Mouse (Mus musculus): ENCODE measurements around the gene Irf3. TPM values are rescaled to one million over a fixed set of nuclear protein-coding genes. Genes with fewer than 3 reads are reported as not detected.

The Irf3 gene
- 44.2 and 87.0 TPM in 2 replicates for polyA plus RNA-seq (2012; ENCODE audit: insufficient read depth, low replicate concordance)

DNA sequence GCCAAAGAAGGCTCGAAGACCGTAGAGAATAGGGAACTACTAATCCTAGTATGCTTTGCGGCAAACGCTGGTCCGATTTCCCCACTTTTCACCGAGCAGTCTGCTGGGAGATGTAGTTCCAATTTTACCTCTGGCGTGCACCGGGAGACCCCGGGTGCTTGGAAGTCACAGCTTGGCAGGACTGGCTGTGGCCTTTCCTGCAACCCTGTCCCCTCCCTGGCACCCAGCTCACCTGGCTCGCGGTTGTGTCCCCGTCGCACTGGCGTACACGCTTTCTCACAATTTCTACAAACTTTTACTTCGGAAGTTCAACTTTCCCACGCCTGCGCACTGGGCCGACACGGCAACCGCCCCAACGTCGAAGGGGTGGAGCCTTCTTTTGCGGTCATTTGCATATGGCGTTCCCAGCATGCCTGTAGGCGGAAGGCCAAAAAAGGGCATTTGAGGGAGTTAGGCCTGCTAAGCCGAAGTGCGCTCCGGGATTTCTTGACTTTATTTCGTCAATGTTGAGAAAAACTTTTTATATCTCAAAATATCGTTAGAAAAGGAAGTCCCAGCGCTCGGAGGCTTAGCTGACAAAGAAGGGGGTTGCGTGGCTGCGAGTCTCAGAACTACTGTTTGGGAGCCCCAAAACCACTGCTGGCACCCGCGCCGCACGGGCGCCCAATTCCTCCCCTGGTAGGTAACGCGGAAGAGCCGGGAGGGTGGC lies at the start of gene Irf3:
Gene Irf3, plus strand, starts transcription at position 418 of the 709 bp plus-strand sequence.
- TF ChIP-seq FLI1 (IDR thresholded peaks at IDR 0.05; ENCODE audit: low read length), result no peak
- no peak for TF ChIP-seq GATA1 (IDR thresholded peaks at IDR 0.05; ENCODE audit: borderline replicate concordance, low read length)
- Histone ChIP-seq H3K9me3 (no peaks in the 10 kb centered on the region), H3K4me3 (replicated peaks) (peak within 1 kb of the TSS; percentile 99), H3K4me1 (peaks cover 73% of the 10 kb centered on the region), H3K36me3 (replicated peaks; ENCODE audit: low read length) (peaks cover 74% of the 10 kb centered on the region), H3K27me3 (replicated peaks) (no peaks in the 10 kb centered on the region)

DNA sequence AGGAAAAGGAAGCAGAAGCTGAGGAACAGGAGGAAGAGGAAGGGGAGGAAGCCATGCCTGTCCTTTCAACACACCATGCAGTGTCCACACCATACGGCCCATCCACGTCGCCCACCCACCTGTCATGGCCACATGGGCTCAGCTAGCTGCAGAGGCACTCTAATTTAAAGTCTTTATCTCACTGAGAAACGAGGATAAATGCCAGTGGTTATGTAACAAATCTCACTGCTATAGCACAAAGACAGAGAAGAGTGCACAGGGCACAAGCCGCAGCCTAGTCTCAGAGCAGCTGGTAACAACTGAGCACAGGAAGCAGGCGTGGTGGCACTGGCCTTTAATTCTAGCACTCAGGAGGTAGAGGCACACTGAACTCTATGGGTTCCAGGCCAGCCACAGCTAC lies 47.5 kb upstream of the Irf3 start:
- H3K4me3 ChIP-seq (replicated peaks), result peak overlapping the region; percentile 33
- H3K36me3 ChIP-seq (replicated peaks; ENCODE audit: low read length), result no peaks in the 10 kb centered on the region
- no peaks in the 10 kb centered on the region for H3K9me3 ChIP-seq
- peaks cover 27% of the 10 kb centered on the region for H3K4me1 ChIP-seq
- TF ChIP-seq GATA1 (IDR thresholded peaks at IDR 0.05; ENCODE audit: borderline replicate concordance, low read length) (no peak), FLI1 (IDR thresholded peaks at IDR 0.05; ENCODE audit: low read length) (no peak)
- H3K27me3 ChIP-seq (replicated peaks), result peaks cover 75% of the 10 kb centered on the region

DNA sequence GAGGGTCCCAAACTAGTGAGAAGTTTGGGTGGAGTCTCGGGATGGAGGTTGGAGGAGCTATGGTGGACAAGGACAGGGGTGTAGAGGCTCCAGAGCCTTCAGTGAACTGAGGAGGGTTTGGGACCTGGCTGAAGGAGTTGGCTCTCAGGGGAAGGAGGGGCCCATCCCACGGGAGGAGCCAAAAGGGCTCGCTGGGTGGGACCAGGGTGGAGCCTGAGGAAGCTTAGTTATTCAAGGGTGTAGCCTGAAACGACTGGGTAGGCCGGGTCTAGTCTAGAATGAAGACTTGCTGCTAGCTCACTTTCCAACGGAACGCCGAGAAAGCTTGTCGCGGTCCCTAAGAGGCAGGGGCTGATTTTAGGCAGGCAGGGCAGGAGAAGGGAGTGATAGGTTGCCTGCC lies 45.5 kb upstream of the Irf3 start:
- H3K27me3 ChIP-seq (replicated peaks), result peaks cover 71% of the 10 kb centered on the region
- H3K4me3 ChIP-seq (replicated peaks), result peak overlapping the region; percentile 93
- TF ChIP-seq GATA1 (IDR thresholded peaks at IDR 0.05; ENCODE audit: borderline replicate concordance, low read length) (no peak), FLI1 (IDR thresholded peaks at IDR 0.05; ENCODE audit: low read length) (no peak)
- peaks cover 30% of the 10 kb centered on the region for H3K4me1 ChIP-seq
- no peaks in the 10 kb centered on the region for H3K36me3 ChIP-seq (replicated peaks; ENCODE audit: low read length)
- H3K9me3 ChIP-seq, result no peaks in the 10 kb centered on the region

DNA sequence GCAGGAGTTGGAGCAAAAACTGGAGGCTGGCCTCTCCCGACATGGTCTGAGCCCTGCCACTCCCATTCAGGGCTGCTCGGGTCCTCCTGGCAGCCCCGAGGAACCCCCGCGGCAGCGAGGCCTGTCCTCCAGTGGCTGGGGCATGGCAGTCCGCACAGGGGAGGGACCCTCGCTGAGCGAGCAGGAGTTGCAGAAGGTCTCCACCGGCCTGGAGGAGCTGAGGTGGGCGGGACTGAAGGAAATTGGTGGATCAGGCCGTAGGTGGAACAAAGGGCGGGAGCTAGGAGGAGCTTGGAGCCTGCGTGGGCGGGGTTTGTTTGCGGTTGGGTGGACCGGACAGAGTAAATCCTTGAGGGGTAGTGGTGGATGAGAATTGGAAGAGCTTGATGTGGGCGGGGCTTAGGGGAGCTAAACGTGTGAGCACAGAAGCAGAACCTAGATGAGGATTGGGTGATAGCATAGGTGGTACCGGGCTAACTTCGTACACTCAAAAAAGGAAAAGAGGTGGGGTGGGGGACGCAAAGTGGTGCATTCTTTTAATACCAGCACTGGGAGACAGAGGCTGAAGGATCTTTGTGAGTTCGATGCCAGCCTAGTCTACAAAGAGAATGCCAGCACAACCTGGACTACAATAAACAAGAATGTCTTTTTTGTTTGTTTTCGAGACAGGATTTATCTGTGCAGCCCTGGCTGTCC lies 44.7 kb upstream of the Irf3 start:
- peaks cover 66% of the 10 kb centered on the region for H3K27me3 ChIP-seq (replicated peaks)
- H3K9me3 ChIP-seq, result no peaks in the 10 kb centered on the region
- TF ChIP-seq GATA1 (IDR thresholded peaks at IDR 0.05; ENCODE audit: borderline replicate concordance, low read length), result no peak
- TF ChIP-seq FLI1 (IDR thresholded peaks at IDR 0.05; ENCODE audit: low read length), result no peak
- peaks cover 34% of the 10 kb centered on the region for H3K4me1 ChIP-seq
- H3K4me3 ChIP-seq (replicated peaks), result peak overlapping the region; percentile 93
- no peaks in the 10 kb centered on the region for H3K36me3 ChIP-seq (replicated peaks; ENCODE audit: low read length)

DNA sequence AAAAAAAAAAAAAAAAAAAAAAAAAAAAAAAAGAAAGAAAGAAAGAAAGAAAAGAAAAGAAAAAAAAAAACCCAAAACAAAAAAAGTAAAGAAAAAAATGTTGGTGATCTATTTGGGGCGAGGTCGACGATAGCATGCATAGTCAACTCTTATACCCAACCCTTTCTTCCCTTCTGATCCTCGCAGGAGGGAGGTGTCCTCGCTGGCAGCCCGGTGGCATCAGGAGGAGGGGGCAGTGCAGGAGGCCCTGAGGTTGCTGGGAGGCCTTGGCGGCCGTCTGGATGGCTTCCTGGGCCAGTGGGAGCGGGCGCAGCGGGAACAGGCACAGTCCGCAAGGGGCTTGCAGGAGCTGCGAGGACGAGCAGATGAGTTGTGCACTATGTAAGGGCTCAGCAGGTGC lies 43.9 kb upstream of the Irf3 start:
- no peaks in the 10 kb centered on the region for H3K36me3 ChIP-seq (replicated peaks; ENCODE audit: low read length)
- peaks cover 42% of the 10 kb centered on the region for H3K4me1 ChIP-seq
- TF ChIP-seq FLI1 (IDR thresholded peaks at IDR 0.05; ENCODE audit: low read length) (no peak), GATA1 (IDR thresholded peaks at IDR 0.05; ENCODE audit: borderline replicate concordance, low read length) (no peak)
- H3K9me3 ChIP-seq, result no peaks in the 10 kb centered on the region
- H3K4me3 ChIP-seq (replicated peaks), result no peak overlapping the region
- H3K27me3 ChIP-seq (replicated peaks), result peaks cover 58% of the 10 kb centered on the region

DNA sequence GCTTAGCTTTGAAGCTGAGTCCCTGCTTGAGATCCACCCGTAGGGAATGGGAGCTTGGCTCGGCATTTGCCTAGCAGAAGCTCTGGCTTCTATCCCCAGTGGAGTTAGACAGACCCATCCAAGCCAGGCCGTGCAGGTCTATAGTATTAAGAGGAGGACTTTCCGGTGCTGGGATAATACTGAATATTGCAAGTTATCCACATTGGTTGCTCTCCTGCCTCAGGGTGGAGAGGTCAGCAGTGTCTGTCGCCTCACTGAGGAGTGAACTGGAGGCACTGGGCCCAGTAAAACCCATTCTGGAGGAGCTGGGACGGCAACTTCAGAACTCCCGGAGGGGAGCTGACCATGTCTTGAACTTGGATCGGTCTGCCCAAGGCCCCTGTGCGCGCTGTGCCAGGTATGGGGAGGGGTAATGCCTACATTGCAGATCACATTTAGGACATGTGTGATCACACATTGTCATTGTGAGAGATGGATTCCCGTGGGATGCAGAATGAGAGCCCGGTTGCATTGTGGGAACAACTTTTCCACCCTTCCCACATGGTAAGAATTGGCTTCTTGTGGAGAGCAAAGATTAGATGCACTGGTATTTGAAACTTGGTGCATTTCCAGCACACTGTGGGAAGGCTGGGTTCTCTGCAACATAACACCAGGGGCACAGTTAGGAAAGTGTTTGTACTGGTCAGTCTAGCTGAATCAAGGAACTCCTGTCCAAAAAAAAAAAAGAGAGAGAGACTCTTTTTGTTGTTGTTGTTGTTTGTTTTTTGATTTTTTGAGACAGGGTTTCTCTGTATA lies 43.2 kb upstream of the Irf3 start:
- no peak for TF ChIP-seq GATA1 (IDR thresholded peaks at IDR 0.05; ENCODE audit: borderline replicate concordance, low read length)
- TF ChIP-seq FLI1 (IDR thresholded peaks at IDR 0.05; ENCODE audit: low read length), result no peak
- H3K4me1 ChIP-seq, result peaks cover 42% of the 10 kb centered on the region
- no peak overlapping the region for H3K4me3 ChIP-seq (replicated peaks)
- H3K36me3 ChIP-seq (replicated peaks; ENCODE audit: low read length), result no peaks in the 10 kb centered on the region
- H3K9me3 ChIP-seq, result no peaks in the 10 kb centered on the region
- H3K27me3 ChIP-seq (replicated peaks), result peaks cover 60% of the 10 kb centered on the region

DNA sequence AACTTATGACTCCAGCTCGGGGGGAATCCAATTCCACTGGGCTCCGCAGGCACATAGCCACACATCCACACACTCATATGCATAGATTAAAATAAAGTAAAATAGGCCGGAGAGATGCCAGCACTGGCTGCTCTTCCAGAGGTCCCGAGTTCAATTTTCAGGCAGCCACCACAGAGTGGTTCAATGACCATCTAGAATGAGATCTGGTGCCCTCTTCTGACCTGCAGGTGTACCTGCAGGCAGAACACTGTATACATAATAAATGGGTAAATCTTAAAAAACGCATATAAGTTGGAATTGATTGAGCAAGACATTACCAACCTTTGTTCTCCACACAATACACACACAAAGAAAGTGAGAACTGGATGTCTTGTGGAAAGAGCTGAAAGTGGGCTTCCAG lies 41.8 kb upstream of the Irf3 start:
- Histone ChIP-seq H3K4me1 (peaks cover 39% of the 10 kb centered on the region), H3K36me3 (replicated peaks; ENCODE audit: low read length) (no peaks in the 10 kb centered on the region), H3K4me3 (replicated peaks) (no peak overlapping the region), H3K9me3 (no peaks in the 10 kb centered on the region), H3K27me3 (replicated peaks) (peaks cover 58% of the 10 kb centered on the region)
- TF ChIP-seq FLI1 (IDR thresholded peaks at IDR 0.05; ENCODE audit: low read length) (no peak), GATA1 (IDR thresholded peaks at IDR 0.05; ENCODE audit: borderline replicate concordance, low read length) (no peak)

DNA sequence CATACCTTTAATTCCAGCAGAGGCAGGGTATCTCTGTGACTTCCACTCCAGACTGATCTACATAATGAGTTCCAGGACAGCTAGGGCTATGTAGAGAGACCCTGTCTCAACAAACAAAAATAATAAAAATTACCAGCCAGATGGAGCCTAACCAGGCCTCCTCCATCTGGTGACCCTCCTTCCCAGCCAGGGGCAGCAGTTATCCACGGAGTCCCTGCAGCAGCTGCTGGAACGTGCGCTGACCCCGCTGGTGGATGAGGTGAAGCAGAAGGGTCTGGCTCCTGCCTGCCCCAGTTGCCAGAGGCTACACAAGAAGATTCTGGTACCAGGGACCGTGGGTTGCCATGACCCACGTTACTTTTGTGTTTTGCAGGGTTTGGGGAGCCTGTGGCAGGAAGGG lies 41.2 kb upstream of the Irf3 start:
- TF ChIP-seq GATA1 (IDR thresholded peaks at IDR 0.05; ENCODE audit: borderline replicate concordance, low read length) (no peak), FLI1 (IDR thresholded peaks at IDR 0.05; ENCODE audit: low read length) (no peak)
- H3K4me3 ChIP-seq (replicated peaks), result no peak overlapping the region
- peaks cover 45% of the 10 kb centered on the region for H3K4me1 ChIP-seq
- no peaks in the 10 kb centered on the region for H3K9me3 ChIP-seq
- H3K36me3 ChIP-seq (replicated peaks; ENCODE audit: low read length), result no peaks in the 10 kb centered on the region
- H3K27me3 ChIP-seq (replicated peaks), result peaks cover 57% of the 10 kb centered on the region

DNA sequence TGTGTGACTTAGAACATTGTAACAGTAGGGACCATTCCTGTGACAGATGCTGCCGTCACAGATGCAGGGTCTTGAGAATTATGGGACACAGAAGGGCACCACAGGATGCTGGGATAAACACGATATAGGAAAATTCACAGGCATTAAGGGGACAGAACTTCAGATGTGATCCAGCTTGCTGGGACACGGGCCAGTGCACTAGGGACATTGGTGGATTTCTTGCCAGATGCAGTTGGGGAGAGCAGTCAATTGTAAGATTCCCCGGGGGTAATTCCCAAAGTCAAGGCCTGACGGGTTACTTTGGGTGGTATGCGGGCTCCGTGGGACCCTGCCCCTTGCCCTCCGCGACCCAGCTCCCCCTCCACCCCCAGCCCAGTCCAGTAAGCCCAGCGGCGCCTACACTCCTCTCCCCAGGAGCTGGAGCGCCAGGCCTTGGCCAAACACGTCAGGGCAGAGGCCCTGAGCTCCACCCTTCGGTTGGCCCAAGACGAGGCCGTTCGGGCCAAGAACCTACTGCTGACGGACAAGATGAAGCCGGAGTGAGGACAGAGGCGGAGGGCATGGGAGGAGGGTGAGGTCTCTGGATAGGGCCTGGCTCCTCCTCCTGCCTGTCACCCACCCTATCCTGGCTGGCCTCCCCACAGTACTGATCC lies 40.1 kb upstream of the Irf3 start:
- H3K4me1 ChIP-seq, result peaks cover 45% of the 10 kb centered on the region
- H3K27me3 ChIP-seq (replicated peaks), result peaks cover 57% of the 10 kb centered on the region
- no peaks in the 10 kb centered on the region for H3K36me3 ChIP-seq (replicated peaks; ENCODE audit: low read length)
- no peaks in the 10 kb centered on the region for H3K9me3 ChIP-seq
- TF ChIP-seq GATA1 (IDR thresholded peaks at IDR 0.05; ENCODE audit: borderline replicate concordance, low read length) (no peak), FLI1 (IDR thresholded peaks at IDR 0.05; ENCODE audit: low read length) (no peak)
- no peak overlapping the region for H3K4me3 ChIP-seq (replicated peaks)
